Mouse (Mus musculus) hindbrain, postnatal 0 days (tissue): ENCODE results near the gene Gm19426. TPM values are rescaled to one million over a fixed set of nuclear protein-coding genes. Genes with fewer than 3 reads are reported as not detected.

ENCODE experiments used
- ATAC-seq: fragments of 200-750 bp; cut with Nextera tagmentation; 2 replicates; pipeline ENCODE4 v1.8.0; 2017; ENCODE audit warnings: mild to moderate bottlenecking, moderate TSS enrichment, moderate library complexity
- DNase-seq: peaks from one replicate; pipeline ENCODE4 v3.0.0-alpha.2; 2015; ENCODE audit warnings: low spot score
- H3K27ac ChIP-seq: fragments of 300-500 bp; sonication (generic); 2 replicates; pipeline ENCODE4 v1.5.1; 2014; ENCODE audit warnings: mild to moderate bottlenecking
- H3K27me3 ChIP-seq: fragments of 300-500 bp; sonication (generic); 2 replicates; pipeline ENCODE4 v1.6.1; 2014; ENCODE audit warnings: low read length, mixed read lengths; ENCODE audit not compliant: insufficient read depth
- H3K36me3 ChIP-seq: fragments of 300-500 bp; sonication (generic); 2 replicates; pipeline ENCODE4 v1.6.1; 2014; ENCODE audit warnings: low read length, mixed read lengths; ENCODE audit not compliant: insufficient read depth
- H3K4me1 ChIP-seq: fragments of 300-500 bp; sonication (generic); 2 replicates; pipeline ENCODE4 v1.6.1; 2014; ENCODE audit warnings: antibody characterized with exemption, low read length, mixed read lengths; ENCODE audit not compliant: insufficient read depth
- H3K4me2 ChIP-seq: fragments of 300-500 bp; sonication (generic); 2 replicates; pipeline ENCODE4 v1.6.1; 2014; ENCODE audit warnings: low read depth, mild to moderate bottlenecking, low read length, moderate library complexity, mixed read lengths
- H3K4me3 ChIP-seq: fragments of 300-500 bp; sonication (generic); 2 replicates; pipeline ENCODE4 v1.5.1; 2014; ENCODE audit warnings: low read length
- H3K9ac ChIP-seq: fragments of 300-500 bp; sonication (generic); replicated peaks from 2 replicates; pipeline ENCODE4 v1.6.1; 2014; ENCODE audit warnings: mild to moderate bottlenecking, low read length, moderate library complexity, mixed read lengths
- H3K9me3 ChIP-seq: fragments of 300-500 bp; sonication (generic); 2 replicates; pipeline ENCODE4 v1.6.1; 2016; ENCODE audit warnings: low read length, mixed read lengths
- CTCF ChIP-seq: IDR thresholded peaks from 2 replicates; pipeline ENCODE4 v1.5.1; 2016; ENCODE audit warnings: antibody characterized with exemption, control low read depth, low read depth
- WGBS: fragments of 180-500 bp; shearing (Covaris S2); extraction: QIAGEN DNeasy Blood & Tissue Kit; methylation state at CpG from one replicate; pipeline ENCODE4 v1.1.7; 2014; 5-methylcytosine and 5-hydroxymethylcytosine counted together
- polyA plus RNA-seq: library from polyadenylated mRNA; unstranded; fragments of >200 nt; fragmentation: Nextera tagmentation; extraction: Ambion mirVana; gene quantifications from 2 replicates; pipeline ENCODE4 v1.2.1, GENCODE M21; 2015
- total RNA-seq: library from RNA; depleted of rRNA; stranded (reverse); fragments of >200 nt; gene quantifications from 2 replicates; pipeline ENCODE4 v1.2.3, GENCODE M21; 2014

Gm19426 gene
- total and polyA plus RNA-seq, 2 experiments from 2014 or later: 3.8 to 4.3 TPM

GRCm38 (mm10) chr2:84726716-84727115 is 16.7 kb downstream of the Gm19426 start:
- H3K9ac ChIP-seq: peak overlapping the region; percentile 59
- H3K4me3 ChIP-seq: peak overlapping the region; percentile 46
- H3K27ac ChIP-seq: no peak overlapping the region
- no peak for TF ChIP-seq CTCF
- no peaks in the 10 kb centered on the region for H3K27me3 ChIP-seq
- DNase-seq: no peak
- H3K4me1 ChIP-seq: peaks cover 5% of the 10 kb centered on the region; the same call in 1 of the 2 replicates
- H3K9me3 ChIP-seq: no peaks in the 10 kb centered on the region
- H3K4me2 ChIP-seq: peak overlapping the region; percentile 85
- no peak; the same call in 1 of the 2 replicates for ATAC-seq
- peaks cover 5% of the 10 kb centered on the region; the same call in 1 of the 2 replicates for H3K36me3 ChIP-seq
- WGBS: 6% methylated on average over 9 of the region's 9 CpGs

GRCm38 (mm10) chr2:84725770-84726169 is 17.7 kb downstream of the Gm19426 start:
- 93% methylated on average over 10 of the region's 10 CpGs for WGBS
- Histone ChIP-seq H3K4me2 (peak overlapping the region; percentile 85; the same call in 1 of the 2 replicates), H3K9ac (no peak overlapping the region), H3K27me3 (no peaks in the 10 kb centered on the region), H3K27ac (no peak overlapping the region), H3K36me3 (peaks cover 10% of the 10 kb centered on the region; the same call in 1 of the 2 replicates), H3K4me3 (no peak overlapping the region), H3K9me3 (no peaks in the 10 kb centered on the region), H3K4me1 (peaks cover 5% of the 10 kb centered on the region; the same call in 1 of the 2 replicates)
- ATAC-seq: no peak
- DNase-seq: no peak
- no peak for TF ChIP-seq CTCF

GRCm38 (mm10) chr2:84723856-84724255 is 19.6 kb downstream of the Gm19426 start:
- WGBS: 96% methylated on average over 14 of the region's 14 CpGs
- H3K9ac ChIP-seq: no peak overlapping the region
- peaks cover 10% of the 10 kb centered on the region; the same call in 1 of the 2 replicates for H3K36me3 ChIP-seq
- no peaks in the 10 kb centered on the region for H3K27me3 ChIP-seq
- H3K4me2 ChIP-seq: no peak overlapping the region
- DNase-seq (no peak), ATAC-seq (no peak)
- no peak overlapping the region for H3K4me3 ChIP-seq
- H3K27ac ChIP-seq: no peak overlapping the region
- TF ChIP-seq CTCF: no peak
- peaks cover 5% of the 10 kb centered on the region; the same call in 1 of the 2 replicates for H3K4me1 ChIP-seq
- no peaks in the 10 kb centered on the region for H3K9me3 ChIP-seq

GRCm38 (mm10) chr2:84721182-84721581 is 22.3 kb downstream of the Gm19426 start:
- Histone ChIP-seq H3K27ac (no peak overlapping the region), H3K9me3 (no peaks in the 10 kb centered on the region)
- 80% methylated on average over 3 of the region's 3 CpGs for WGBS

GRCm38 (mm10) chr2:84720718-84721117 is 22.7 kb downstream of the Gm19426 start:
- Histone ChIP-seq H3K9ac (no peak overlapping the region), H3K27me3 (no peaks in the 10 kb centered on the region), H3K4me3 (no peak overlapping the region), H3K27ac (no peak overlapping the region), H3K36me3 (peaks cover 10% of the 10 kb centered on the region; the same call in 1 of the 2 replicates), H3K4me2 (no peak overlapping the region), H3K4me1 (no peaks in the 10 kb centered on the region), H3K9me3 (no peaks in the 10 kb centered on the region)
- DNase-seq: no peak
- 97% methylated on average over 2 of the region's 2 CpGs for WGBS
- no peak for TF ChIP-seq CTCF
- no peak for ATAC-seq

More at GRCm38 (mm10) chr2:84721182-84721581, 22.3 kb downstream of the Gm19426 start:
- Histone ChIP-seq H3K4me3 (no peak overlapping the region), H3K9ac (no peak overlapping the region), H3K4me1 (0 out of 2 replicates have a peak, but pooled peaks cover 2% of the 10 kb centered on the region), H3K27me3 (no peaks in the 10 kb centered on the region), H3K36me3 (peaks cover 10% of the 10 kb centered on the region; the same call in 1 of the 2 replicates), H3K4me2 (no peak overlapping the region)
- no peak for TF ChIP-seq CTCF
- ATAC-seq: no peak
- DNase-seq: no peak

- Histone ChIP-seq H3K4me3 (no peak overlapping the region), H3K4me1 (0 out of 2 replicates have a peak, but pooled peaks cover 6% of the 10 kb centered on the region), H3K9ac (no peak overlapping the region), H3K9me3 (no peaks in the 10 kb centered on the region), H3K27me3 (no peaks in the 10 kb centered on the region), H3K27ac (no peak overlapping the region), H3K4me2 (no peak overlapping the region), H3K36me3 (peaks cover 5% of the 10 kb centered on the region; the same call in 1 of the 2 replicates)
- WGBS: 92% methylated on average over 4 of the region's 4 CpGs
- no peak for ATAC-seq
- no peak for DNase-seq
- TF ChIP-seq CTCF: no peak
Measured at GRCm38 (mm10) chr2:84717357-84717756, 26.1 kb downstream of the Gm19426 start.
